Mouse (Mus musculus): ENCODE data around the gene Ppp2r3a. TPM values are rescaled to one million over a fixed set of nuclear protein-coding genes. Genes with fewer than 3 reads are reported as not detected.

The Ppp2r3a gene
- total RNA-seq, 2 experiments from 2014 or later, result 167 to 176 TPM

DNA sequence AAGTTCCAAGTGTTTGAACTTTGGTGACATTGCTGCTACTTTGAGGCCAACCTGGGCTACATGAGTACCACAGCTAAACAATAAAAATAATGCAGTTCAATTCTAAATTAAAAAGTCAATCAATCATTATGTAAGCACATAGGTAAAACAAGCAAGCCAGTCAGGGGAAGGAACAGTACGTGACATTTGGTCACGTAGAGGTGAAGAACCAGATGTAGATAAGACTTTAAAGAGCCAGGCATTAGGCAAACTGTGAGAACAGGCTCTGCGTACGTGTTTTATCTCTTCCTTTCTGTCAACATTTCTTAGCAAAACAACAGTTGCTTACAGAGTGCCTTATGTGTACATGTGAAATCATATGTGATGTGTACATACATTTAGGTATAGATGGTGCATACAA lies 946 bp upstream of the Ppp2r3a start:
- no peak for DNase-seq (ENCODE audit: low spot score)

DNA sequence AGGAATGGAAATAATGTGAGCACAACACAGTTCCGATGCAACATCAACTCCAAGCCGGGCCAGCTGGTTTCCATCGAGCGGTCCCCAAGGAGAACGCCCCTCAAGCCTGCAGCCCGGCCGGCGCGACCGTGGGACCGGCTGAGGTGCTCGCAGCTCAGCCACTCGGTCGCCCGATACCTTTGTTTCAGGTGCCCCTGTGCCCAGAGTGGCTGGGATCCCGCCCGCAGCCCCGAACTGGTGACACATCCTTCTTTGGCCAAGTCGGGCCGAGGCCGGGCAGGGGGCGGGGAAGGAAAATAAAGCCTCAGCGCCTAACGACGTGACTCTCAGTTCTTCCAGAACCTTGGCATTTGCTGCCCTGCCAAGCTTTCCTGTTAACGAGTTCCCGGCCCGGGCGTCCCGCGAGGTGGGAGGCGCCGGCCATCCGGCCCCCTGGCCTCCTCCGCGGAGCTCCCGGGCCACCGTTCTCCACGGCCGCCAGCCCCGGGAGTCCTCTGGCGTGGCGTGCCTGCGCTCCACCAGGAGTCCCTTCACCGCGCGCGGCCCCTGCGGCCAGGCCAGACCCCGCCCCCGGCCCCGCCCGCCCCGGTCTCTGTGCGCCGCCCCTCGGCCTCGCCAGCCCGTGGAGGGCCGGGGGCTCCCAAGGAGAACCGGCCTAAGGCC lies 483 bp downstream of the Ppp2r3a start:
- peak; percentile 81 for DNase-seq (ENCODE audit: low spot score)

DNA sequence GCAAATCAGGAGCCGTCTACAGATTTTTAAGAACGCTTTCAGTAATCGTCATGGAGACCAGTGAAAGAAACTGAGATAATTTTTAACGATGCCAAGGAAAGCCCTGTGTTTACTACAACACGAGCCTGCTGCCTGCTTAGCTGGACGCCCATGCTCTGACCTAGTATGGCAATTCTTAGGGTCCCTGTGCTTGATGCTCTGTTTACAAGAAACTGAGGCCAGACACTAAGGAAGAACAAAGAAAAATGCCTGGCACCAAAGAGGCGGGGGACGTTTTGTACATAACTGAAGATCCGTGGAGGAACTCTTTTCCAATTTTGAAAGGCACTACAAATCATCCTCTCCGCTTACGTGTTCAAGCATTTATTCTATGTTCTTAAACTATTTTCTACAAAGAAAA lies 1.1 kb downstream of the Ppp2r3a start:
- DNase-seq (ENCODE audit: low spot score), result no peak

DNA sequence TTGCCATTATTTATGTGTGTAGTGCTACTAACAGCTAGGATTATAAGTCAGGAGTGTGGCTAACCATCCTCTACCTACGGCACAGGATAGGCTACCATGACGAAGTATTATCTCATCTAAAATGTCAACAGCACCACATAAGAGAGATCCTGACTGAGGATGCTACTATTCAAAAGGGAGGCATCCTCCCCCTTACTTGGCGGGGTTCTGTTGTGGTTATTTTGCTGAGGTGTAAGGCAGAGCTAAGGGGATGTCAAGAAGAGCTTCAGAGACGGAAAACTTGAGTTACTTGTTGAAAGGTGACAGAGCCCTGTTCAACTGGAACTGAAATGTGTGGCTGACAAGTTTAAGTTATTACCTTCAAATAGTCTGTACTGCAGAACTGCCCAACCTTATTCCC lies 2.0 kb downstream of the Ppp2r3a start:
- no peak for DNase-seq (ENCODE audit: low spot score)

DNA sequence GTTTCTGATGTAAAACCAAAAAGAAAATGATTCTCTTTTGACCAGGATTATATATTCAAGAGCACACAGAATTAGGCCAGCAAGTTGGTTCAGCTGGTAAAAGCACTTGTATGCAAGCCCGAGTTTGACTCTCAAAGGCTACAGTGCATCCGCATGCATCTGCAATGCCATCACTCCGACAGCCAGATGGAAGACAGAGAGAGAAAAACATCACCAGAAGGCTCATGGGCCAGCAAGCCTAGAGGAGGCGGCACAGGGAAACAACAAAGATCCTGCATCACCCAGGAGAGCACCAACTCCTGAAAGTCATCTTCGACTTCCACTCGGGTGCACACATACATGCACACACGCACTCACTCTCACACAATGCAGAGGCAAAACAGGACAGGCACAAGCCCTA lies 4.1 kb downstream of the Ppp2r3a start:
- DNase-seq (ENCODE audit: low spot score), result no peak

DNA sequence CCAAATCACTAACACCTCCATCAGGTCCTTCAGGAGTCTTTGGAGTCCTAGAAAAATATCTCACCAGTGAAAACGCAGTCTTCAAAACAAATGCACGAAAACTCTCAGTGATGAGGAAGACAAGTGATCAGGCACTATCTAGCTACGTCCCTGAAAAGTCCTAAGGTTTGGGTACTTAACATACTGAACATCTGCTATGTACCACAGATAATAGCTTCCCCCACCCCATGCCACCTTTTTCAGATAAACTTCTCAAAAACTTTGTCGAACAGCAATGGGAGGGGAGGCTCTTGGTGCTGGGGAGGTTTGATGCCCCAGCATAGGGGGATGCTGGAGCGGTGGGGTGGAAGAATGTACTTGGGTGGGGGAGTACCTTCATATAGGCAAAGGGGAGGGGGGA lies 6.1 kb downstream of the Ppp2r3a start:
- no peak for DNase-seq (ENCODE audit: low spot score)

DNA sequence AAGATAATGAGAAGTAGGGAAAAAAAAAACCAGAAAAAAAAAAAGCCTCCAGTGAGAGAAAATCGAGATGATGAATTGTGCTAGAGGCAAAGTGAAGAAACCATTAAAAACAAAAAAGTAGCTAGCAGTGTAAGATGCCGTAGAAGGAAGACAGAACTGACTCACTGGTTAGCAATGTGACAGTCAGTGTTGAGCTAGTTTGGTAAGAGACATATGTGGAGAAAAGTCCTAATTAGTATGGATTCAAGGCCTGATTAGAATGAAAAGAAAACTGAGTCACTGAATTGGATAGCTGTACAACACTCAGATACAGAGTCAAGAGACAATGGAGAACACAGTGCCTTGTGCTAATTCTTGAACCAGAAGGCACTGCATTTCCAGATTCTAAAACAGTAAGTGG lies 7.9 kb downstream of the Ppp2r3a start:
- no peak for DNase-seq (ENCODE audit: low spot score)

DNA sequence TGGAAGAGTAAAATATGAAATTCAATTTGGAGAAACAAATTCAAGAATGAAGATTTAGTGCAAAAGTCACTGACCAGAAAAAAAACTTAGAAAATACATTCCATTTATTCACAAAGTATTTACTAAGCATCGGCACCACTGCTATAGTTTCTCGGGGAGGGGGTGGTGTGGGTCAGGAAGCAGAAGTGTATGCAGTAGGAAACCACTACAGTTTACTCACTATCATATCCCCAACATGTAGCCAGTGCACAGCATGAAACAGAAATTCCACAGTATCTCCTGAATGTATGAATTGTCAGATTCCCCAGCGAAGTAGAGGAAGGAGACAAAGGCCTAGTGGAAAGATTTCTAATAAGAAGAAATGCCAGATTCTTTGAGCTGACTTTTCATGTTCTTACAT lies 11.4 kb downstream of the Ppp2r3a start:
- DNase-seq (ENCODE audit: low spot score), result no peak

DNA sequence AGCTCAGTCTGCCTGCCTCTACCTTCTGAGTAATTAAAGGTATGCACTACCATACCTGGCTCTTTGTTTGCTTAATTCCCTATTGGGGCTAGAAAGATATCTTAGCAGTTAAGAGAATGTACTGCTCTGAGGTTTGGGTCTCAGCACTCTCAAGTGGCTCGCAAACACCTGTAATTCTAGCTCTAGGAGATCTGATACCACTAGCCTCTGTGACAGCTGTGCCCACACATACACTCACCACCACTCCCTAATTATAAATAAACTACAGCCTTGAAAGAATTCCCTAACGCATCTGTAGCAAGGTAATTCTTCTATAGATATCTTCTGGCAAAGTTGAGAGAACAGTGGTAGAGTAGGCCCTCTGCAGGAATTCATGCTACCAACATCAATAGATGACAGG lies 15.8 kb downstream of the Ppp2r3a start:
- no peak for DNase-seq (ENCODE audit: low spot score)

DNA sequence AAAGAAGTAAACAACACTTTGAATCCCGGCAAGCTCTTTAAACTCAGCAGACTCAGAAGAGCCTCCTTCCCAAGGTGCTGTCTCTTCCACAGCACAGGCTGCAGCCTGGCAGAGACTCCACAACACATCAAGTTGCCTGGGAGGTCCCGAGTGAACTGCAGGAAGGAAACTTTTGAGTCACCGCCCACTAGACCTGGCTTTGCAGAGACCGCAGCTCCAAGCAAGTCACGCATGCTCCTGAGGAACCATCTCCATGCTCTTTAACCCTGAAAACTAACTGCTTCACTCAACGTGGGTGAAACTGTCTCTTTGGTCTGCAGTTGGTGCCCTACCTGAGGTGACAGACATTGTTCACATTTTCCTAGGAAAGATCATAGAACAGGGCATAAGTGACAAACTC lies 19.6 kb downstream of the Ppp2r3a start:
- no peak for DNase-seq (ENCODE audit: low spot score)

DNA sequence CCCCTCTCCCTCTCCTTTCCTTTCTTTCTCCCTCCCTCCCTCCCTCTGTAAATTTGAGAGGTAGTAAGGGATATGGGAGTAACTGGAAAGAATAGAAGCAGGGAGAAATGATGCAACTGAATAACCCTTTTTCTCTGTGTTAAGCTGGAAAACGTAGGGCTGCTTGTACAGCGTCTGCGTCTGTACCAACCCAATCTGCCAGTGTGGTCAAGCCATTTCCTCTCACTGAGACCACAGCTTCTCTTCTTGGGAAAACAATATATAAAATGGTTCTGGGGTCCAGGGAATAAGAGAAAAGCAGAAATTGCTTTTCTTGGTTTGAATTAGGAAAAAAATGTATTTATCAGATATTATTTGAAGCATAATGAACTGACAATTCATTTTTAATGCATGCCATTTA lies 21.6 kb downstream of the Ppp2r3a start:
- DNase-seq (ENCODE audit: low spot score), result no peak

DNA sequence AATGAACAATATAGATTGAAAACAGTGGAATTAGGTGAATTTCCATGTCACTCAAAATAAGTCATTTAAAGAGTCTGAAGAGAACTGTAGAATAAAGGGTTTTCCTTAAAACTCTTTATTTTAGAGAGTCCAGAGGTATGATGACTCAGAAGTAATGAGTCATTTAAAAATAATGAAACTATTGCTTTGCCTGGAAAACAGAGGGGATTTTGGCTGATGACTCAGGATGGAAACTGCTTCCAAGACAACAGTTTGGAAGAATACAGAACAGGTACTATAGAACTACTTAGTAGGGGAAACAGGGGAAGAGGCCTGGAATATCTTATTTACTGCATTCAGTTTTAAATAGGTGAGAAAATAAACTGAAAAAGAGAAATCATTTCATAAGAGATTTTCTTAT lies 22.7 kb downstream of the Ppp2r3a start:
- DNase-seq (ENCODE audit: low spot score), result no peak

DNA sequence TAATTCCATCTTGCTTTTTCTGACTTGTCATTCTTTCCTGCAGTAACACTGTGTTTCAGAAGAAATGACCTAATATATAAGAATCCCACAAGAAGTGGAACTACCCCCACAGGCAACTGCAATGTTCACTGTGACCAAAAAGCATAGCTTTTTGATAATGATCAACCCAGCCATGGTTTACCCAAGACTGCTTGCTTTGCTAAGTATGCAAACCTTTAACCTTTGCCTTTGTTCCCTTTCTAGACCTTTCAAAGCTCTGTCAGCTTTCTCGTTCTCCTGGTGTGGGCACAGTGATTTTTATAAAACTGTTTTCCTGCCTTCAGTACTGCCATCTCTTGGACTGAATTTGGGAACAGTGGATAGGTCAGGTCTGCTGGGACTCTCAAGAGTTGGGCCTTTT lies 43.6 kb downstream of the Ppp2r3a start:
- no peak for DNase-seq (ENCODE audit: low spot score)

DNA sequence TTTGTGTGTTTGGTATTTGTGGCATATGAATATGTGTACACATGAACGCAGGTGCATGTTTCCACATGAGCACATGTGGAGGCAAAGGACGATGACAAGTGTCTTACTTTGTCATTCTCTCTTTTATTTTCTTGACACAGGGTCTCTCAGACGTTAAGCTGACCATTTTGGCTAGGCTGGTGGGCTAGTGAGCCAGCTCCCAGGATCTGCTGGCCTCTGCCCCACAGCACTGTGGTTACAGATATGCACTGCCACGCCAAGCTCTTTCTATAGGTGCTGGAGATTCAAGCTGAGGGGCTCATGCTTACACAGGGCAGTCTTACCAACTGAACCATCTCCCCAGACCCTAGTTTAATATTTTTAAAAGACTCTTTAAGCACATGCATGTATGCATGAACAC lies 45.1 kb downstream of the Ppp2r3a start:
- DNase-seq (ENCODE audit: low spot score), result no peak

DNA sequence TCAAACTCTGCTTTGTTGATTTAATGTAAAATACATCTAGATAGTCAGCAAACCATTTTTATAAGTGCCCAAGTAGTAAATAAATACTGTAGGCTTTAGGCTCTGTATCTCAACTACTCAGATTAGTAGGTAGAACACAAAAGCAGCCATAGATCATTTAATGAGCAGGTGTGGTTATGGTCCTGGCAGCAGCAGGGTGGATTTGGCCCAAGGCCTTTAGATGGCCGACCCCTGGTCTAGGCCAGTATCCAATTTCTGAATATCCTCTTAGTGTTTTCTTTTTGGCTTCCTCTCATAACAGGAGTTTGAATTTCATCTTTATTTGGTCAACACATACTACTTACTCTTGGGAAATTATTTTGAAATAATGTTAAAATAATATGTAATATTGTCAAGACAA lies 46.4 kb downstream of the Ppp2r3a start:
- DNase-seq (ENCODE audit: low spot score), result no peak

DNA sequence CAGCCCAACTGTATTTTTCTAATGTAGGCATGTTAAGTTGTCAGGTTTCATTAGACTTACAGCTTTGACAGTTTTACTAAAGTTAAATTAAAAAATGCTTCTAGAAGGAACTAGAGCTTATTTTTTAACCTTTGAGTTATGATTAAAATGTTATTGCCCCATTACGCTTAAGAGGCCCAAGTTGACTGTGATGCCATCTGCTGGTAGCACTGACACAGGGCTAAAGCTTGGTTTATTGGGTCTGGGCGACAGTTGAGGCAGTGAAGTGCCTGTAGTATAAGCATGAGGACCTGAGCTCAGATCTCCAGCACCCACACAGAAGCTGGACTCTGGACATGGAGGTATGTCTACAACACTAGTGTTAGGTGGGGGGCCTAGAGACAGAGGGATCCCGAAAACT lies 47.5 kb downstream of the Ppp2r3a start:
- no peak for DNase-seq (ENCODE audit: low spot score)

DNA sequence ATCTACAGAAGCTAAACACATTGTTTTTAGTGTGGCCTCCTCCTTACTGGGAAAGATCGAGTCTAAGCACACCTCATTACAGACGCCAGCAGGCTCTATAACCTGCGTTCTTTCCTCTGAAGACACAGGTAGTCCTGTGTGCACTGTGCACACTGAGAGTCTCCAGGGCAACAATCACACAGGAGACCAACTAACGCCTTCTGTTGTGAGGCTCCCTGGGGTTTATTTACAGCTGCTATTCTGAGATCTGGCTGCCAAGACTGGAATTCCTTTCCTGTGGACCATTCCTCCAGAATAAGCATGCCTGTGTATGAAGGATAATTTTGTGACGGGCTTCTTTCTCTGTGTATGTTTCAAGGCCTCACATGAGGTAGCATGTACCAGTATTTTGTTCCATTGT lies 51.0 kb downstream of the Ppp2r3a start:
- no peak for DNase-seq (ENCODE audit: low spot score)

DNA sequence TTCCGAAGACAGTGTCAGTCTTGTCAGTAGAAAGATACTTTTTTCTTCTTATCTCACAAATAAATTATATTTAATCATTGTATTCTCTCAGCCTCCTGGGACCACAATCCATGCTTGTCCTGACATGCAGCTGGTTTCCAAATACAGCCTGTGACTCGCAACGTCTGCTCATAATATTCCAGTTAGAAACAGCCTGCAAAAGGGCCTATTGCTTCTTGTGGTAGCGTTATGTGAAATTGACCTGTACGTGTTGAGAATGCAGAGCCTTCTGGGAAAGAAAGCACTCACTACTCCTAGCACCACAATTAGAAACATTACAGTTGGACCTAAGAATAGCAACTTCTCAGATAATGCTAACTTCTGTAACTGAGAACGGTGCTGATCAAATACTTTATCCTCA lies 52.8 kb downstream of the Ppp2r3a start:
- peak; percentile 36 for DNase-seq (ENCODE audit: low spot score)

DNA sequence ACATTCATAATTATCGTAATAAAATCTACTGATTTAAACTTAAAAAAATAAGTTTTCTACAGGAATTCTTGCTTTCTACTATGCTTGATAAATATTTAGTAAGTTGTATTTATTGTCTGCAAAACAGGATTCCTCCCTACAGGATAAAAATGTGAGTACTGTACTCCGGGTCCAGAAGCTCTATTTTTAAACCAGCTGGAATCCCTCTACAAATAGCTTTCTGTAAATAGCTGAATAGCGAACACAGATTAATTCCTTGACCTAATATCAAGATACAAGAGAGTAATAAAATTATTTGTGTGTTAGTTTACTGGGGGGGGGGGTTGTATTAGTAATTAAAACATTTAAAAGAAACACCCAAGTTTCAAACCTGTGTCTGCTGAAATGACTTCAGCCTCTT lies 53.3 kb downstream of the Ppp2r3a start:
- DNase-seq (ENCODE audit: low spot score), result no peak

DNA sequence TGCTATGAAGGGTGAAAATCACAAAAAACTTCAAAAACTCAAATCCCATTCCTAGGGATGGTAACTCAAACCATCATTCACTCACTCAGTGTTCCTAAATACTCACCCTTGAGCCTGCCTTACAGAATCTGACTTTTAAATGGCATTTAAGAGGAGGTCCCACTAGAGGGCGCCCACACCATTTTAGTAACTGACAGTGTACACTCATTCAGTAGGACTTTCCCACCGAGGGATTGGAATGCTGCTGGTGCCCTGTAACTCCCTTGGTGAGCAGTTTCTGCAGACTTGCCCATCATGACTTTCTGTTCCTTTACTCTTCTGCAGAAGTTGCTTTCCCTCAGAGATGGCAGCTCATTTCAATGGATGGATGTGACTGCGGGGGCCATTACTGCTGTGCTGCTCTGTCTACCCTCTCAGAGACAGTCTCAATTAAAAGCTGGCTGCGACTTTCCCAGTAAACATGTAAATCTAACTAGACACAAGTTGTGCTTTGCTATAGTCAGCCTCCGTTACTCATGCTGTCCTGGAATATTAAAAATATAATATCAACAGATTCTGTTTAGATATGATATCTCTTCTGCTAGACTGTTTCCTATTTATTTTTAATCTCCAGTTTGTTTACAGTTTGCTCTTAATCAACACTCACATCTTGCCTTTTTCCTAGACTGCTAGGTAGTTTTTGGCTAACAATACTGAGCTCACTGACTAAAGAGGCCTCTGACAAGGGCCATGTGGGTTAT lies 69.5 kb downstream of the Ppp2r3a start:
- DNase-seq (ENCODE audit: low spot score), result peak; percentile 92

DNA sequence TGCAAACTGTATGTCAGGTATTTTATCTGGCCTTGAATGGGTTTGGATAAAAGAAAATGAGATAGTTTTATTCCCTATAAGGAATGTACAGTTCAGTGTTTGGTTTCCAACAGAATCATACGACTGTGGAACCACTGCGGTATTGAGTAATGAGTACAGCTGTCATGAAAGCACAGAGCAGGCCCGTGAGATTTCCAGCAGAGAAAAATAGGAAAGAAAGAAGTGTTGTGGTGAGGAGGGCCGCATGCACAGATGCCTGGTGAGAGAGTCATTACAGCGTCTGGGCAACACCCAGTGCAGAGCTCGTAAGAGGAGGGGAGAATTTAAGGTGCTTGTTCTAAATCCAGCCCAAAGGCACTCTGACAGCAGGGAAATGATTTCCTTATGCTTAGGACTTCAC lies 70.3 kb downstream of the Ppp2r3a start:
- DNase-seq (ENCODE audit: low spot score), result no peak

DNA sequence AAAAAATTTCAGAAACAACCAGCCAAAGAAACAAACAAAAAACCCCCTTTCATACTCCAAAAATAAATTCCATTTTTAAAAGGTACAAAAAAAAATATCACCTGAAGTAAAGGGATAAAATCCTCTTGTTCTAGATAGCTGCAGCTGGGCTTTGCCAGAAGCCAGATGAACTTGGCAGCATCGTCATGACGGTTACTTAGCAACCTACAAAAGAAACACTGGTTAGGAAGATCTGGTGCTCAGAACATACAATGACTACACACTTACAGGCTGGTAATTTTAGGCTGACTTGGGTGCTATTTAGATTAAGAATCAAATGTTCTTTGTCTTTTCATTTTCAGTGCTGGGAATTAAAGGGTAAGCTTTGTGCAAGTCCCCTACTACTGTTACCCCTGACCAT lies 71.4 kb downstream of the Ppp2r3a start:
- peak; percentile 60 for DNase-seq (ENCODE audit: low spot score)

DNA sequence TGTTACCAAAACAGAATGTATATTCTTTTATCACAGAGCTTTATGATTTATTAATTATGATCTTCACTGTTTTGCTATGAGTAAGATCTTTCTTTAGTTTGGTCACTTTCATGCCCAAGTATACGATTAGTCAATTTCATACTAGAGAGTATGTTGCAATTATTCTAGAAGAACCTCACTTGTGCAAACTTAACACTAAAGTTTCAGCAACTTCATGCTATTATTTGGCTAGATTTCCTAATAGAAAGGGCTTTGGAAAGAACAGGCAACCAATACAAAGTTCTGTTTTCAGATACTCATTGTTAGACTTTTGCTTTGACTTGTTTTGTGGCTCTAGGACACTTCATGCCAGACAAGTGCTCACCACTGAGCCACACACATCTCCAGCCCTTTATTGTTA lies 91.0 kb downstream of the Ppp2r3a start:
- DNase-seq (ENCODE audit: low spot score), result no peak

DNA sequence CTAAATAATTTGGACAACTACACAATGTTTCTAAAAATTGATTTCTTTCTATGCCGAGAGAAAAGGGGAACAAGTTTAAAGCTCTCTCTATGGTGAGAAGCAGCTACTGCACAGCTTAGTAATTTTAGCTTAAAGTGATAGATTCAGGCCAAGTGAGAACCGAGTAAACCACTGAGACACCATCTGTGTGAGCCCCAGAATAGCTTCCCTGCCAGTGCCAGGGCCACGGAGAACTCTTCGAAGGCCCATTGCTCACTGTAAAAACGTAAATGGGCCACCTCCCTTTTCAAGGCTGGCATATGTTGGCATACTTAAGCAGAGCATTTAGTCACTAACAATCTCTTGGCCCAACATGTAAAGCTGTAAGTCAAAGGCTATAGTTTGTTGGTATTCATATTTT lies 91.5 kb downstream of the Ppp2r3a start:
- DNase-seq (ENCODE audit: low spot score), result peak; percentile 32
